Mouse (Mus musculus) midbrain, postnatal 0 days (tissue): ENCODE data around the gene Hnmt. TPM values are rescaled to one million over a fixed set of nuclear protein-coding genes. Genes with fewer than 3 reads are reported as not detected.
"Not testable (repeated sequence)": the region's sequence is repeated elsewhere in the genome, so short reads cannot be mapped to it uniquely, and the experiment has no call there.

Experiments
- ATAC-seq: fragments of 200-750 bp; cut with Nextera tagmentation; 2 replicates; pipeline ENCODE4 v1.8.0; 2017; ENCODE audit warnings: moderate number of reproducible peaks, mild to moderate bottlenecking, moderate TSS enrichment, moderate library complexity; ENCODE audit not compliant: low FRiP score
- DNase-seq: peaks from one replicate; pipeline ENCODE4 v3.0.0-alpha.2; 2015; ENCODE audit warnings: low spot score
- H3K27ac ChIP-seq: fragments of 300-500 bp; sonication (generic); 2 replicates; pipeline ENCODE4 v1.5.1; 2014; ENCODE audit warnings: low read depth, mild to moderate bottlenecking, low read length, mixed read lengths
- H3K27me3 ChIP-seq: fragments of 300-500 bp; sonication (generic); 2 replicates; pipeline ENCODE4 v1.6.1; 2014; ENCODE audit warnings: low read length, control low read depth, mixed read lengths; ENCODE audit not compliant: insufficient read depth
- H3K36me3 ChIP-seq: fragments of 300-500 bp; sonication (generic); 2 replicates; pipeline ENCODE4 v1.6.1; 2014; ENCODE audit warnings: low read length, control low read depth, mixed read lengths; ENCODE audit not compliant: insufficient read depth
- H3K4me1 ChIP-seq: fragments of 300-500 bp; sonication (generic); 2 replicates; pipeline ENCODE4 v1.6.1; 2014; ENCODE audit warnings: mild to moderate bottlenecking, control low read depth, antibody characterized with exemption, low read length, mixed read lengths; ENCODE audit not compliant: insufficient read depth
- H3K4me2 ChIP-seq: fragments of 300-500 bp; sonication (generic); 2 replicates; pipeline ENCODE4 v1.6.1; 2014; ENCODE audit warnings: low read depth, mild to moderate bottlenecking, low read length, mixed read lengths; ENCODE audit not compliant: poor library complexity, severe bottlenecking
- H3K4me3 ChIP-seq: fragments of 300-500 bp; sonication (generic); 2 replicates; pipeline ENCODE4 v1.5.1; 2014; ENCODE audit warnings: low read depth, mild to moderate bottlenecking, low read length, moderate library complexity
- H3K9ac ChIP-seq: fragments of 300-500 bp; sonication (generic); replicated peaks from 2 replicates; pipeline ENCODE4 v1.6.1; 2014; ENCODE audit warnings: mild to moderate bottlenecking, low read length, moderate library complexity, mixed read lengths; ENCODE audit not compliant: poor library complexity, severe bottlenecking
- H3K9me3 ChIP-seq: fragments of 300-500 bp; sonication (generic); 2 replicates; pipeline ENCODE4 v1.6.1; 2016; ENCODE audit warnings: low read length, control low read depth
- CTCF ChIP-seq: IDR thresholded peaks from 2 replicates; pipeline ENCODE4 v1.5.1; 2016; ENCODE audit warnings: antibody characterized with exemption, mild to moderate bottlenecking
- WGBS: fragments of 180-500 bp; shearing (Covaris S2); extraction: QIAGEN DNeasy Blood & Tissue Kit; methylation state at CpG from one replicate; pipeline ENCODE4 v1.1.7; 2014; 5-methylcytosine and 5-hydroxymethylcytosine counted together
- polyA plus RNA-seq: library from polyadenylated mRNA; unstranded; fragments of >200 nt; fragmentation: Nextera tagmentation; extraction: Ambion mirVana; gene quantifications from 2 replicates; pipeline ENCODE4 v1.2.1, GENCODE M21; 2015
- total RNA-seq: library from RNA; depleted of rRNA; stranded (reverse); fragments of >200 nt; gene quantifications from 2 replicates; pipeline ENCODE4 v1.2.3, GENCODE M21; 2014

Gene Hnmt
- total and polyA plus RNA-seq, 2 experiments from 2014 or later, result 19.7 to 22.9 TPM

GRCm38 (mm10) chr2:24047551-24048479 lies 1.4 kb downstream of the Hnmt start:
- Histone ChIP-seq H3K27ac (peak overlapping the region; percentile 78; the same call in 1 of the 2 replicates), H3K4me2 (peak overlapping the region; percentile 61), H3K36me3 (no peaks in the 10 kb centered on the region), H3K9me3 (no peaks in the 10 kb centered on the region), H3K27me3 (no peaks in the 10 kb centered on the region), H3K4me3 (peak overlapping the region; percentile 45), H3K9ac (peak overlapping the region; percentile 54), H3K4me1 (no peaks in the 10 kb centered on the region)
- TF ChIP-seq CTCF, result no peak
- 15% methylated on average over 6 of the region's 6 CpGs for WGBS
- peak; percentile 2 for DNase-seq
- peak; percentile 38; the same call in 1 of the 2 replicates for ATAC-seq

GRCm38 (mm10) chr2:24042901-24043300 lies 6.3 kb downstream of the Hnmt start:
- DNase-seq, result no peak
- WGBS, result 83% methylated on average over 1 of the region's 1 CpGs
- no peaks in the 10 kb centered on the region for H3K4me1 ChIP-seq

GRCm38 (mm10) chr2:24040531-24040930 lies 8.7 kb downstream of the Hnmt start:
- H3K4me2 ChIP-seq, result no peak overlapping the region
- no peak overlapping the region for H3K27ac ChIP-seq
- H3K4me3 ChIP-seq, result no peak overlapping the region
- 83% methylated on average over 1 of the region's 1 CpGs for WGBS
- TF ChIP-seq CTCF, result no peak
- H3K4me1 ChIP-seq, result no peaks in the 10 kb centered on the region
- no peaks in the 10 kb centered on the region for H3K27me3 ChIP-seq
- DNase-seq (no peak), ATAC-seq (no peak)
- no peaks in the 10 kb centered on the region for H3K36me3 ChIP-seq
- H3K9me3 ChIP-seq, result no peaks in the 10 kb centered on the region
- H3K9ac ChIP-seq, result no peak overlapping the region

More at GRCm38 (mm10) chr2:24042901-24043300, 6.3 kb downstream of the Hnmt start:
- Histone ChIP-seq H3K27ac (no peak overlapping the region), H3K4me3 (no peak overlapping the region), H3K9ac (no peak overlapping the region), H3K27me3 (no peaks in the 10 kb centered on the region), H3K4me2 (no peak overlapping the region), H3K36me3 (no peaks in the 10 kb centered on the region), H3K9me3 (no peaks in the 10 kb centered on the region)
- TF ChIP-seq CTCF, result no peak
- no peak for ATAC-seq

- not testable (repeated sequence) for H3K27me3 ChIP-seq, DNase-seq, H3K36me3 ChIP-seq, H3K9me3 ChIP-seq, H3K27ac ChIP-seq, H3K4me1 ChIP-seq, H3K4me2 ChIP-seq, ATAC-seq, H3K4me3 ChIP-seq, H3K9ac ChIP-seq
Measured at GRCm38 (mm10) chr2:24019386-24019785, 29.8 kb downstream of the Hnmt start.

- no peaks in the 10 kb centered on the region for H3K4me1 ChIP-seq
- no peak for DNase-seq
- 80% methylated on average over 1 of the region's 1 CpGs for WGBS
- no peak overlapping the region for H3K4me2 ChIP-seq
- H3K4me3 ChIP-seq, result no peak overlapping the region
- H3K27ac ChIP-seq, result no peak overlapping the region
- no peaks in the 10 kb centered on the region for H3K36me3 ChIP-seq
- ATAC-seq, result no peak
- TF ChIP-seq CTCF, result no peak
- H3K9ac ChIP-seq, result no peak overlapping the region
- H3K9me3 ChIP-seq, result no peaks in the 10 kb centered on the region
- H3K27me3 ChIP-seq, result no peaks in the 10 kb centered on the region
Measured at GRCm38 (mm10) chr2:24018966-24019365, 30.2 kb downstream of the Hnmt start.

- no peak for ATAC-seq
- no peaks in the 10 kb centered on the region for H3K27me3 ChIP-seq
- no peak for TF ChIP-seq CTCF
- H3K36me3 ChIP-seq, result no peaks in the 10 kb centered on the region
- WGBS, result 89% methylated on average over 5 of the region's 5 CpGs
- no peaks in the 10 kb centered on the region for H3K4me1 ChIP-seq
- H3K27ac ChIP-seq, result no peak overlapping the region
- no peaks in the 10 kb centered on the region for H3K9me3 ChIP-seq
- H3K4me3 ChIP-seq, result no peak overlapping the region
- H3K4me2 ChIP-seq, result no peak overlapping the region
- H3K9ac ChIP-seq, result no peak overlapping the region
- no peak for DNase-seq
Measured at GRCm38 (mm10) chr2:24014957-24015356, 34.2 kb downstream of the Hnmt start.
